Mouse (Mus musculus): ENCODE data around the gene Cers6. TPM values are rescaled to one million over a fixed set of nuclear protein-coding genes. Genes with fewer than 3 reads are reported as not detected.

Gene Cers6
- polyA plus RNA-seq, 1 experiment, result 3.5 TPM

DNA sequence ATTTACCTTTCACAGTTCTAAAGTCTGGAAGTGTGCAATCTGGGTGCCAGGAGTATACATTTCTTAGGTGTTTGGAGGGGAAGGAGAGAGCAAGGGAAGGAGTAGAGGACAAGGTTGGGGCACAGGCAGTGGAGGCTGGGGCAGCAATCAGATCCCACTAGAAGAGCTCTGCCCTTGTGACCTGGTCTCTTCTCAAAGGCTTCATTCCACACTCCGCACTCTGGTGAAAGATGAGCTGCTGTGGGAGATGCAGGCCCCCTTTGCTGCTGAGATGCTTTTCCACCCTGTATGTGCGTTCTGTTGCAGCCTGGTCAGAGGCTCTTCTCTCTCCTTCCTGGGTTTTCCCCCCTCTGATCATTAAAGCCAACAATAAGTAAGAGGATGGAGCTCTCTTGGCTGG is 84.7 kb downstream of the Cers6 start:
- WGBS, result 92% methylated on average over 2 of the region's 2 CpGs
- Histone ChIP-seq H3K27me3 (ENCODE audit: control insufficient read depth, insufficient read depth, low read length) (no peaks in the 10 kb centered on the region), H3K4me1 (ENCODE audit: control insufficient read depth, insufficient read depth, insufficient read length) (no peaks in the 10 kb centered on the region), H3K4me3 (ENCODE audit: extremely low read depth, insufficient read depth, insufficient read length) (no peak overlapping the region), H3K27ac (ENCODE audit: insufficient read depth, low read length) (no peak overlapping the region), H3K36me3 (ENCODE audit: control insufficient read depth, insufficient read depth, low read length) (no peaks in the 10 kb centered on the region)
- DNase-seq (ENCODE audit: low read depth in 1 of 2, low spot score in 2 of 2), result no peak
- no peak for TF ChIP-seq POLR2A (IDR thresholded peaks at IDR 0.05; ENCODE audit: low read depth, low read length)
- no peak for TF ChIP-seq CTCF (IDR thresholded peaks at IDR 0.05; ENCODE audit: extremely low read depth, insufficient read depth, insufficient read length, insufficient replicate concordance)

DNA sequence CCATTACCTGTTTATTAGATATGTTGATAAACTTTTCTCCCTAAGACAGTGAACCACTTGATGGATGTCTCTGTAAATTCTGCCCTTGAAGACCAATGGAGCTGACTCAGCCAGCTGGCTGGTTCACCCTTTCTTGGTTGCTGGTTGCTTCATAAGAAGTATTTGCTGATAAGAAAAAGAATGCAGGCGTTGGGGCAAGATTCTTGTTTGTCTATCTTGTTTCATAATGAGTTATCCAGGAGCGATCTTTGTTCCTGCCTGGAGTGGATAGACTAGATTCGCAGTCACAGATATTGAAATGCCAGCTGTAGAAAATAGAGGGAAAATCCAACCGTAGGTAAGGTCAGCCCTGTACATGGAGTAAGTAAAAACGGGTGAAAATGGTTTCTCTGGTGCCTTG is 85.6 kb downstream of the Cers6 start:
- WGBS, result 89% methylated on average over 5 of the region's 5 CpGs
- Histone ChIP-seq H3K27me3 (ENCODE audit: control insufficient read depth, insufficient read depth, low read length) (no peaks in the 10 kb centered on the region), H3K36me3 (ENCODE audit: control insufficient read depth, insufficient read depth, low read length) (no peaks in the 10 kb centered on the region), H3K27ac (ENCODE audit: insufficient read depth, low read length) (no peak overlapping the region), H3K4me1 (ENCODE audit: control insufficient read depth, insufficient read depth, insufficient read length) (no peaks in the 10 kb centered on the region), H3K4me3 (ENCODE audit: extremely low read depth, insufficient read depth, insufficient read length) (no peak overlapping the region)
- no peak for DNase-seq (ENCODE audit: low read depth in 1 of 2, low spot score in 2 of 2)
- no peak for TF ChIP-seq CTCF (IDR thresholded peaks at IDR 0.05; ENCODE audit: extremely low read depth, insufficient read depth, insufficient read length, insufficient replicate concordance)
- no peak for TF ChIP-seq POLR2A (IDR thresholded peaks at IDR 0.05; ENCODE audit: low read depth, low read length)

DNA sequence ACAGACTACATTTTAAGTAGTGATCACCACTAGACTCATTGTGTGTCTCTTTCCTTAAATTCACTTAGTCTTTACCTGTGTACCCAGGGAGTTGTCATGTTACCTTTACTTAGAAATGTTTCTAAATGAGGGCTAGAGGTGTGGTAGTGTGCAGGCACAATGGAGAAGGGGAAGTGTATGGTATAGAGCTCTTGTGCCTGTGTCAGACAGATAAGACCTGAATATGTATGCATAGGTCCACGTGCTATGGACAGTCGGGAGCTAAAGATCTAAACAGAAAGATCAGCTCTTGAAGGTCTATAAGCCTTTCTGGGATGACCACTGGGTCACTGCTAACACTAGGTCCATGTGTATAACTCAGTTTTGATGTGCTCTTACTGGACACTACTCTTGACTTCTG is 87.9 kb downstream of the Cers6 start:
- H3K4me1 ChIP-seq (ENCODE audit: control insufficient read depth, insufficient read depth, insufficient read length), result peaks cover 2% of the 10 kb centered on the region; the same call in 1 of the 2 replicates
- 75% methylated on average over 2 of the region's 2 CpGs for WGBS

DNA sequence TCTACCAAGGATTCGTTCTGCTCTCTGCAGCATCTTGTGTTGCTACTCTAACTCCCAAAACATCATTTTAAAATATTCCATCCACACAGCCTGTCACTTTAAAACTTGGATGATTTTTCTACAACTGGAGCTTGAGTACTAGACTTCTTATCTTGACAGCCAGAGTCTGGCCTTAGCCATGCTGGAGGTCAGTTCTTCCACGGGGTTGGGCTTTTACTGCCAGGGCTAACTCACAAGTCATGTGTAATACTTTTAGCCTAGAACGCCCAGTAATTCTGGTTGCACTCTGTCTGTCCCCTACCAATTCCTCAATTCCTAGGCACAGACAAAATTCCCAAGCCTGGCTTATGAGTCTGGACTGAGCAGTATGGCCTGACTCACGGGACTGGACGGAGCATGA is 88.5 kb downstream of the Cers6 start:
- H3K4me1 ChIP-seq (ENCODE audit: control insufficient read depth, insufficient read depth, insufficient read length), result peaks cover 2% of the 10 kb centered on the region; the same call in 1 of the 2 replicates
- no peaks in the 10 kb centered on the region for H3K36me3 ChIP-seq (ENCODE audit: control insufficient read depth, insufficient read depth, low read length)
- H3K4me3 ChIP-seq (ENCODE audit: extremely low read depth, insufficient read depth, insufficient read length), result no peak overlapping the region
- 85% methylated on average over 5 of the region's 5 CpGs for WGBS
- TF ChIP-seq POLR2A (IDR thresholded peaks at IDR 0.05; ENCODE audit: low read depth, low read length) (no peak), CTCF (IDR thresholded peaks at IDR 0.05; ENCODE audit: extremely low read depth, insufficient read depth, insufficient read length, insufficient replicate concordance) (no peak)
- H3K27ac ChIP-seq (ENCODE audit: insufficient read depth, low read length), result no peak overlapping the region
- DNase-seq (ENCODE audit: low read depth in 1 of 2, low spot score in 2 of 2), result no peak
- H3K27me3 ChIP-seq (ENCODE audit: control insufficient read depth, insufficient read depth, low read length), result no peaks in the 10 kb centered on the region

More for the DNA sequence above, 87.9 kb downstream of the Cers6 start:
- TF ChIP-seq POLR2A (IDR thresholded peaks at IDR 0.05; ENCODE audit: low read depth, low read length) (no peak), CTCF (IDR thresholded peaks at IDR 0.05; ENCODE audit: extremely low read depth, insufficient read depth, insufficient read length, insufficient replicate concordance) (no peak)
- DNase-seq (ENCODE audit: low read depth in 1 of 2, low spot score in 2 of 2), result no peak
- Histone ChIP-seq H3K4me3 (ENCODE audit: extremely low read depth, insufficient read depth, insufficient read length) (no peak overlapping the region), H3K36me3 (ENCODE audit: control insufficient read depth, insufficient read depth, low read length) (no peaks in the 10 kb centered on the region), H3K27me3 (ENCODE audit: control insufficient read depth, insufficient read depth, low read length) (no peaks in the 10 kb centered on the region), H3K27ac (ENCODE audit: insufficient read depth, low read length) (no peak overlapping the region)

DNA sequence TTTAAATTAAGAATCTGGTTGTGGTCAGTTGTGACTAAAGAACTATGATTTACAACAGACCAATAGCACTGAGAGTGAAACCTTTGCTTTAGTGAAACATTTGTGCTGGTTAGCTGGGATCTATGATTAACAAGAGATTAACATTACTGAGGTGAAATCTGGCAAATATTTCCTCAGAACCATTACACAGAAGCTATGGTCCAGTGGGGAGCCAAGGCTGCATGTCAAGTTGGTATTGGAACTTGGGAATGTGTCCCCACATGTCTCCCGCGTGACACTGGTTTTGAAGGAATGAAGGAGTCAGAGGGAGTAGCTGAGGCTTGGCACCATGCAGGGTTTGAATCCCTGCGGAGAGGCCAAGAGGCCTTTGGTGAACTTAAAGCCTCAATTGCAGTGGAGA is 90.5 kb downstream of the Cers6 start:
- peaks cover 2% of the 10 kb centered on the region; the same call in 1 of the 2 replicates for H3K4me1 ChIP-seq (ENCODE audit: control insufficient read depth, insufficient read depth, insufficient read length)
- TF ChIP-seq POLR2A (IDR thresholded peaks at IDR 0.05; ENCODE audit: low read depth, low read length) (no peak), CTCF (IDR thresholded peaks at IDR 0.05; ENCODE audit: extremely low read depth, insufficient read depth, insufficient read length, insufficient replicate concordance) (no peak)
- no peak overlapping the region for H3K27ac ChIP-seq (ENCODE audit: insufficient read depth, low read length)
- 93% methylated on average over 3 of the region's 3 CpGs for WGBS
- no peak for DNase-seq (ENCODE audit: low read depth in 1 of 2, low spot score in 2 of 2)
- H3K4me3 ChIP-seq (ENCODE audit: extremely low read depth, insufficient read depth, insufficient read length), result no peak overlapping the region
- no peaks in the 10 kb centered on the region for H3K27me3 ChIP-seq (ENCODE audit: control insufficient read depth, insufficient read depth, low read length)
- no peaks in the 10 kb centered on the region for H3K36me3 ChIP-seq (ENCODE audit: control insufficient read depth, insufficient read depth, low read length)

DNA sequence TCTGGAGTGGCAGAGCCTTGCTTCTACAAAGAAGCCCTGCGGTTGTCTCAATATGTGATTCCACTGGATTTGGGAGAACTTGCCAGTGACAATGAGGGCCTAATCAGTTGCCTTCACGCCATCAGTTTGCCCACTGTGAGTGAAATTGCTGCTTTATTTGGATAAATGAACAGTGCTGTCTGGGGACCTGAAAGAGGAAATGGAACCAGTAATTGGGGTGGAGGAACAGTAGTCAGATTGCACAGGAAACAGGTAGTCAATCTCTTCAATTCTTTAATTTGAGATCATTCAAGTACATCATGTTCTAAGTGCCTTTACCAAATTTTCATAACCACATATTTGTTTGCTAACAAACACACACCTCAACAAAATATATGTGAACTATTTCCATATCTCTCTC is 92.4 kb downstream of the Cers6 start:
- TF ChIP-seq POLR2A (IDR thresholded peaks at IDR 0.05; ENCODE audit: low read depth, low read length), result no peak
- TF ChIP-seq CTCF (IDR thresholded peaks at IDR 0.05; ENCODE audit: extremely low read depth, insufficient read depth, insufficient read length, insufficient replicate concordance), result no peak
- Histone ChIP-seq H3K4me3 (ENCODE audit: extremely low read depth, insufficient read depth, insufficient read length) (no peak overlapping the region), H3K27me3 (ENCODE audit: control insufficient read depth, insufficient read depth, low read length) (no peaks in the 10 kb centered on the region), H3K4me1 (ENCODE audit: control insufficient read depth, insufficient read depth, insufficient read length) (peaks cover 4% of the 10 kb centered on the region; the same call in 1 of the 2 replicates), H3K36me3 (ENCODE audit: control insufficient read depth, insufficient read depth, low read length) (no peaks in the 10 kb centered on the region), H3K27ac (ENCODE audit: insufficient read depth, low read length) (no peak overlapping the region)
- no peak for DNase-seq (ENCODE audit: low read depth in 1 of 2, low spot score in 2 of 2)
- WGBS, result 61% methylated on average over 2 of the region's 2 CpGs

DNA sequence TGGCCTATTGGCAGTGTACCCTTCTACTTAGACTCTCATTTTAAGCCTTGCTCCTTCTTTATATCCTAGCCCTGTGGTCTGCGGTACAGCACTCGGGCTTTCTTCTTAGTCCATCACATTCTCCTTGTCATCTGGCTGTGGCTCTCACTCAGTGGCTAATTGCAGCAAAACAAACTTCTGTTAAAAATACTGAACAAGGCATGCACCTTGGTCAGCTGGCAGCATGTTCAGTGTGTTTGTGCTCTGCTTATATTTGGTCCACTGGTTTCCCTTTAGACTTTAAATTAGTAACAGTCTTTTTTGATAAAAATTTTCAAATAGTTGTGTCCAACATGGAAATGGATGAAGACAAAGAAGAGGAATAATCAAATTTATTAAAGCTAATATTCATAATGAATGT is 94.3 kb downstream of the Cers6 start:
- Histone ChIP-seq H3K36me3 (ENCODE audit: control insufficient read depth, insufficient read depth, low read length) (no peaks in the 10 kb centered on the region), H3K27ac (ENCODE audit: insufficient read depth, low read length) (no peak overlapping the region), H3K27me3 (ENCODE audit: control insufficient read depth, insufficient read depth, low read length) (no peaks in the 10 kb centered on the region), H3K4me3 (ENCODE audit: extremely low read depth, insufficient read depth, insufficient read length) (no peak overlapping the region), H3K4me1 (ENCODE audit: control insufficient read depth, insufficient read depth, insufficient read length) (peaks cover 4% of the 10 kb centered on the region; the same call in 1 of the 2 replicates)
- TF ChIP-seq CTCF (IDR thresholded peaks at IDR 0.05; ENCODE audit: extremely low read depth, insufficient read depth, insufficient read length, insufficient replicate concordance) (no peak), POLR2A (IDR thresholded peaks at IDR 0.05; ENCODE audit: low read depth, low read length) (no peak)
- DNase-seq (ENCODE audit: low read depth in 1 of 2, low spot score in 2 of 2), result no peak
- 97% methylated on average over 2 of the region's 2 CpGs for WGBS
